Mouse (Mus musculus) heart, postnatal 36 days (tissue): ENCODE data around the gene Rtn4r. TPM values are rescaled to one million over a fixed set of nuclear protein-coding genes. Genes with fewer than 3 reads are reported as not detected.
A peak's percentile ranks its signal among the peaks of the same experiment; 100 is the strongest.

Experiments
- DNase-seq, 2 experiments: peaks; one replicate each; pipeline ENCODE4 v3.0.0; 2021 to 2022
- intact Hi-C: fragments of 180-260 bp; cut with DNase I; formaldehyde crosslinking; loops from one replicate; pipeline ENCODE4 v1.15.1; 2025
- total RNA-seq, 2 experiments: library from RNA; stranded (reverse); gene quantifications; 2 replicates each; pipeline ENCODE4 v1.2.3; 2021

Rtn4r gene
- total RNA-seq, 2 experiments from 2014 or later = 2.1 to 6.0 TPM

- intact Hi-C loops = no loop called here
- no peak for DNase-seq
Measured at GRCm38 (mm10) chr16:18152769-18153445, 25.5 kb downstream of the Rtn4r start.

GRCm38 (mm10) chr16:18154521-18155171 is 27.2 kb downstream of the Rtn4r start:
- DNase-seq = peak in 1 of 2 experiments; percentile 31
- intact Hi-C loops = no loop called here

- intact Hi-C loops = no loop called here
- DNase-seq = no peak
Measured at GRCm38 (mm10) chr16:18156579-18157350, 29.3 kb downstream of the Rtn4r start.

GRCm38 (mm10) chr16:18159255-18159654 is 31.8 kb downstream of the Rtn4r start:
- intact Hi-C loops = no loop called here

GRCm38 (mm10) chr16:18159778-18160177 is 32.3 kb downstream of the Rtn4r start:
- DNase-seq = peak; percentile 54 to 55
- intact Hi-C loops = no loop called here

More at GRCm38 (mm10) chr16:18159255-18159654, 31.8 kb downstream of the Rtn4r start:
- DNase-seq = no peak

GRCm38 (mm10) chr16:18160514-18160913 is 33.1 kb downstream of the Rtn4r start:
- DNase-seq = no peak
- intact Hi-C loops = no loop called here

GRCm38 (mm10) chr16:18161190-18161589 is 33.7 kb downstream of the Rtn4r start:
- intact Hi-C loops = no loop called here
- no peak for DNase-seq

- intact Hi-C loops = no loop called here
- no peak for DNase-seq
Measured at GRCm38 (mm10) chr16:18164642-18165238, 37.3 kb downstream of the Rtn4r start.

- no peak for DNase-seq
- intact Hi-C loops = no loop called here
Measured at GRCm38 (mm10) chr16:18166613-18167190, 39.3 kb downstream of the Rtn4r start.

- DNase-seq = no peak
- intact Hi-C loops = no loop called here
Measured at GRCm38 (mm10) chr16:18169156-18169555, 41.7 kb downstream of the Rtn4r start.

- intact Hi-C loops = no loop called here
Measured at GRCm38 (mm10) chr16:18169776-18170175, 42.3 kb downstream of the Rtn4r start.

GRCm38 (mm10) chr16:18172266-18172855 is 44.9 kb downstream of the Rtn4r start:
- intact Hi-C loops = loop anchor here (1.0 to 2.0 kb wide), 3 partner anchors 36 to 64 kb away; partner anchors contain the start of gene Rtn4r
- peak; percentile 74 to 84 for DNase-seq

More at GRCm38 (mm10) chr16:18169776-18170175, 42.3 kb downstream of the Rtn4r start:
- no peak for DNase-seq

GRCm38 (mm10) chr16:18173231-18173630 is 45.8 kb downstream of the Rtn4r start:
- intact Hi-C loops = loop anchor here (2.0 kb wide), 1 partner anchor 36 kb away; no protein-coding TSS in a partner anchor
- DNase-seq = no peak

GRCm38 (mm10) chr16:18173788-18174187 is 46.3 kb downstream of the Rtn4r start:
- intact Hi-C loops = loop anchor here (2.0 kb wide), 1 partner anchor 35 kb away; no protein-coding TSS in a partner anchor
- DNase-seq = no peak

- no peak for DNase-seq
- intact Hi-C loops = no loop called here
Measured at GRCm38 (mm10) chr16:18175817-18176541, 48.5 kb downstream of the Rtn4r start.

GRCm38 (mm10) chr16:18176758-18177157 is 49.3 kb downstream of the Rtn4r start:
- DNase-seq = no peak
- intact Hi-C loops = no loop called here

- intact Hi-C loops = no loop called here
- no peak for DNase-seq
Measured at GRCm38 (mm10) chr16:18179591-18179990, 52.1 kb downstream of the Rtn4r start.

GRCm38 (mm10) chr16:18181398-18181797 is 54.0 kb downstream of the Rtn4r start:
- intact Hi-C loops = no loop called here
- no peak for DNase-seq

GRCm38 (mm10) chr16:18182766-18183165 is 55.3 kb downstream of the Rtn4r start:
- DNase-seq = no peak
- intact Hi-C loops = no loop called here
